Mouse (Mus musculus) heart, embryonic 15.5 days (tissue): ENCODE results near the gene Haghl. TPM values are rescaled to one million over a fixed set of nuclear protein-coding genes. Genes with fewer than 3 reads are reported as not detected.
A peak's percentile ranks its signal among the peaks of the same experiment; 100 is the strongest.
"Not testable (repeated sequence)": the region's sequence is repeated elsewhere in the genome, so short reads cannot be mapped to it uniquely, and the experiment has no call there.

Experiments
- ATAC-seq: fragments of 200-750 bp; cut with Nextera tagmentation; replicated peaks from 2 replicates; pipeline ENCODE4 v1.8.0; 2017; ENCODE audit warnings: low read depth, moderate TSS enrichment; ENCODE audit not compliant: insufficient number of reproducible peaks, insufficient read depth, low FRiP score
- H3K27ac ChIP-seq: fragments of 300-500 bp; sonication (generic); 2 replicates; pipeline ENCODE4 v1.5.1; 2015; ENCODE audit warnings: mild to moderate bottlenecking, inconsistent platforms
- H3K27me3 ChIP-seq: fragments of 300-500 bp; sonication (generic); 2 replicates; pipeline ENCODE4 v1.6.1; 2015; ENCODE audit warnings: inconsistent platforms
- H3K36me3 ChIP-seq: fragments of 300-500 bp; sonication (generic); 2 replicates; pipeline ENCODE4 v1.6.1; 2015; ENCODE audit warnings: mild to moderate bottlenecking, inconsistent platforms
- H3K4me1 ChIP-seq: fragments of 300-500 bp; sonication (generic); replicated peaks from 2 replicates; pipeline ENCODE4 v1.6.1; 2015; ENCODE audit warnings: inconsistent platforms
- H3K4me2 ChIP-seq: fragments of 300-500 bp; sonication (generic); 2 replicates; pipeline ENCODE4 v1.6.1; 2015; ENCODE audit warnings: inconsistent platforms, mild to moderate bottlenecking, moderate library complexity
- H3K4me3 ChIP-seq: fragments of 300-500 bp; sonication (generic); 2 replicates; pipeline ENCODE4 v1.5.1; 2015; ENCODE audit warnings: mild to moderate bottlenecking, inconsistent platforms
- H3K9ac ChIP-seq: fragments of 300-500 bp; sonication (generic); 2 replicates; pipeline ENCODE4 v1.6.1; 2015; ENCODE audit warnings: mild to moderate bottlenecking, inconsistent platforms
- H3K9me3 ChIP-seq: fragments of 300-500 bp; sonication (generic); replicated peaks from 2 replicates; pipeline ENCODE4 v1.6.1; 2016; ENCODE audit warnings: inconsistent platforms
- WGBS: fragments of 180-500 bp; shearing (Covaris S2); methylation state at CpG from one replicate; pipeline ENCODE4 v1.1.7; 2015; ENCODE audit warnings: mixed read lengths; 5-methylcytosine and 5-hydroxymethylcytosine counted together
- polyA plus RNA-seq: library from polyadenylated mRNA; unstranded; fragments of >200 nt; fragmentation: Nextera tagmentation; extraction: Ambion mirVana; gene quantifications from 2 replicates; pipeline ENCODE4 v1.2.1, GENCODE M21; 2015

Haghl gene
- polyA plus RNA-seq, 1 experiment from 2014 or later = 44.7 TPM

GRCm38 (mm10) chr17:25756378-25757242, 28.9 kb downstream of the Haghl start:
- H3K27ac ChIP-seq = 0 out of 2 replicates have a peak overlapping the region, but pooled peaks have one; percentile 12
- H3K4me3 ChIP-seq = no peak overlapping the region
- H3K9ac ChIP-seq = no peak overlapping the region
- 0 out of 2 replicates have a peak, but pooled peaks have one; percentile 37 for ATAC-seq
- H3K27me3 ChIP-seq = 0 out of 2 replicates have a peak, but pooled peaks cover 5% of the 10 kb centered on the region
- H3K36me3 ChIP-seq = no peaks in the 10 kb centered on the region
- no peaks in the 10 kb centered on the region for H3K9me3 ChIP-seq
- 64% methylated on average over 9 of the region's 9 CpGs for WGBS
- H3K4me2 ChIP-seq = no peak overlapping the region
- peaks cover 4% of the 10 kb centered on the region for H3K4me1 ChIP-seq

- no peak overlapping the region for H3K27ac ChIP-seq
- no peak overlapping the region for H3K9ac ChIP-seq
- ATAC-seq = no peak
- H3K36me3 ChIP-seq = no peaks in the 10 kb centered on the region
- H3K4me1 ChIP-seq = peaks cover 10% of the 10 kb centered on the region
- H3K9me3 ChIP-seq = no peaks in the 10 kb centered on the region
- H3K4me3 ChIP-seq = no peak overlapping the region
- 0 out of 2 replicates have a peak, but pooled peaks cover 8% of the 10 kb centered on the region for H3K27me3 ChIP-seq
- WGBS = 30% methylated on average over 4 of the region's 4 CpGs
- no peak overlapping the region for H3K4me2 ChIP-seq
Measured at GRCm38 (mm10) chr17:25755627-25756377, 29.7 kb downstream of the Haghl start.

GRCm38 (mm10) chr17:25755086-25755485, 30.4 kb downstream of the Haghl start:
- H3K4me3 ChIP-seq = no peak overlapping the region
- H3K27ac ChIP-seq = no peak overlapping the region
- peaks cover 10% of the 10 kb centered on the region for H3K4me1 ChIP-seq
- no peaks in the 10 kb centered on the region for H3K36me3 ChIP-seq
- no peak for ATAC-seq
- H3K4me2 ChIP-seq = no peak overlapping the region
- no peak overlapping the region for H3K9ac ChIP-seq
- WGBS = 70% methylated on average over 4 of the region's 4 CpGs
- no peaks in the 10 kb centered on the region for H3K9me3 ChIP-seq
- 0 out of 2 replicates have a peak, but pooled peaks cover 8% of the 10 kb centered on the region for H3K27me3 ChIP-seq

GRCm38 (mm10) chr17:25754241-25754640, 31.2 kb downstream of the Haghl start, which contains the start of gene Msln:
Gene Msln (minus strand): TSS chr17:25754378.
- H3K36me3 ChIP-seq = no peaks in the 10 kb centered on the region
- no peak within 1 kb of the TSS for H3K9ac ChIP-seq
- no peak within 1 kb of the TSS for H3K4me3 ChIP-seq
- ATAC-seq = no peak
- no peak within 1 kb of the TSS for H3K27ac ChIP-seq
- H3K4me2 ChIP-seq = no peak within 1 kb of the TSS
- peaks cover 10% of the 10 kb centered on the region for H3K4me1 ChIP-seq
- no peaks in the 10 kb centered on the region for H3K9me3 ChIP-seq
- 83% methylated on average over 9 of the region's 9 CpGs for whole genome bisulfite sequencing
- 0 out of 2 replicates have a peak, but pooled peaks cover 7% of the 10 kb centered on the region for H3K27me3 ChIP-seq

GRCm38 (mm10) chr17:25751446-25751845, 34.0 kb downstream of the Haghl start:
- no peaks in the 10 kb centered on the region for H3K9me3 ChIP-seq
- H3K36me3 ChIP-seq = no peaks in the 10 kb centered on the region
- 0 out of 2 replicates have a peak, but pooled peaks cover 3% of the 10 kb centered on the region for H3K27me3 ChIP-seq
- 18% methylated on average over 5 of the region's 5 CpGs for WGBS
- H3K9ac ChIP-seq = no peak overlapping the region
- ATAC-seq = no peak
- peaks cover 8% of the 10 kb centered on the region for H3K4me1 ChIP-seq
- H3K4me3 ChIP-seq = no peak overlapping the region
- H3K27ac ChIP-seq = no peak overlapping the region
- H3K4me2 ChIP-seq = no peak overlapping the region

GRCm38 (mm10) chr17:25749314-25749713, 36.2 kb downstream of the Haghl start:
- 89% methylated on average over 6 of the region's 6 CpGs for WGBS
- ATAC-seq = no peak
- peaks cover 8% of the 10 kb centered on the region for H3K27me3 ChIP-seq
- H3K27ac ChIP-seq = no peak overlapping the region
- H3K4me1 ChIP-seq = peaks cover 8% of the 10 kb centered on the region
- H3K4me3 ChIP-seq = no peak overlapping the region
- H3K9me3 ChIP-seq = no peaks in the 10 kb centered on the region
- no peaks in the 10 kb centered on the region for H3K36me3 ChIP-seq
- no peak overlapping the region for H3K4me2 ChIP-seq
- no peak overlapping the region for H3K9ac ChIP-seq

GRCm38 (mm10) chr17:25748238-25748637, 37.2 kb downstream of the Haghl start:
- Histone ChIP-seq H3K9ac (no peak overlapping the region), H3K27me3 (peaks cover 9% of the 10 kb centered on the region), H3K4me1 (peaks cover 8% of the 10 kb centered on the region), H3K27ac (no peak overlapping the region), H3K36me3 (no peaks in the 10 kb centered on the region), H3K4me2 (no peak overlapping the region), H3K9me3 (no peaks in the 10 kb centered on the region), H3K4me3 (no peak overlapping the region)
- 83% methylated on average over 4 of the region's 4 CpGs for WGBS
- ATAC-seq = no peak

- Histone ChIP-seq H3K4me2 (no peak overlapping the region), H3K9ac (no peak overlapping the region), H3K27ac (no peak overlapping the region), H3K4me3 (no peak overlapping the region), H3K4me1 (no peaks in the 10 kb centered on the region), H3K9me3 (no peaks in the 10 kb centered on the region), H3K36me3 (no peaks in the 10 kb centered on the region), H3K27me3 (peaks cover 5% of the 10 kb centered on the region)
- 69% methylated on average over 10 of the region's 10 CpGs for WGBS
- ATAC-seq = no peak
Measured at GRCm38 (mm10) chr17:25744311-25744710, 41.2 kb downstream of the Haghl start.

GRCm38 (mm10) chr17:25743831-25744230, 41.6 kb downstream of the Haghl start:
- H3K4me1 ChIP-seq = no peaks in the 10 kb centered on the region
- ATAC-seq = no peak
- no peaks in the 10 kb centered on the region for H3K9me3 ChIP-seq
- no peak overlapping the region for H3K4me2 ChIP-seq
- H3K27me3 ChIP-seq = peaks cover 5% of the 10 kb centered on the region
- H3K9ac ChIP-seq = no peak overlapping the region
- WGBS = 88% methylated on average over 9 of the region's 9 CpGs
- no peak overlapping the region for H3K27ac ChIP-seq
- H3K36me3 ChIP-seq = no peaks in the 10 kb centered on the region
- H3K4me3 ChIP-seq = no peak overlapping the region

GRCm38 (mm10) chr17:25741471-25741870, 44.0 kb downstream of the Haghl start:
- not testable (repeated sequence) for H3K27me3 ChIP-seq, ATAC-seq, H3K27ac ChIP-seq, H3K4me2 ChIP-seq, H3K9ac ChIP-seq, H3K36me3 ChIP-seq, H3K4me3 ChIP-seq, H3K9me3 ChIP-seq, H3K4me1 ChIP-seq
- 66% methylated on average over 12 of the region's 12 CpGs for WGBS

GRCm38 (mm10) chr17:25738861-25739260, 46.6 kb downstream of the Haghl start:
- Histone ChIP-seq H3K27ac (no peak overlapping the region), H3K4me3 (no peak overlapping the region), H3K36me3 (no peaks in the 10 kb centered on the region), H3K9me3 (no peaks in the 10 kb centered on the region), H3K4me2 (no peak overlapping the region), H3K9ac (no peak overlapping the region), H3K4me1 (no peaks in the 10 kb centered on the region), H3K27me3 (no peaks in the 10 kb centered on the region; the same call in 1 of the 2 replicates)
- ATAC-seq = no peak
- WGBS = 72% methylated on average over 7 of the region's 7 CpGs
